Mouse (Mus musculus) layer of hippocampus, adult 11-12 months (tissue): ENCODE measurements around the gene Dync1li1.
"Not testable (repeated sequence)": the region's sequence is repeated elsewhere in the genome, so short reads cannot be mapped to it uniquely, and the experiment has no call there.

Experiments
- DNase-seq: peaks from one replicate; pipeline ENCODE4 v3.0.0; 2022; ENCODE audit warnings: low spot score

The Dync1li1 gene

GRCm38 (mm10) chr9:114688252-114688952 lies at the start of gene Dync1li1:
Gene Dync1li1 (plus strand): TSS chr9:114688790.
- peak; percentile 98 for DNase-seq

GRCm38 (mm10) chr9:114639186-114639748 lies 49.3 kb upstream of the Dync1li1 start:
- DNase-seq, result no peak

GRCm38 (mm10) chr9:114639839-114640646 lies 48.5 kb upstream of the Dync1li1 start, which contains the start of gene Cnot10:
Gene Cnot10 (minus strand): TSS chr9:114640184.
- peak; percentile 98 for DNase-seq

GRCm38 (mm10) chr9:114646556-114647505 lies 41.8 kb upstream of the Dync1li1 start:
- peak; percentile 73 for DNase-seq

GRCm38 (mm10) chr9:114647506-114648432 lies 40.8 kb upstream of the Dync1li1 start:
- no peak for DNase-seq

GRCm38 (mm10) chr9:114648472-114648871 lies 40.1 kb upstream of the Dync1li1 start:
- DNase-seq, result not testable (repeated sequence)

- DNase-seq, result no peak
These were observed 39.2 kb upstream of the Dync1li1 start for GRCm38 (mm10) chr9:114649371-114649770.

GRCm38 (mm10) chr9:114650938-114651634 lies 37.5 kb upstream of the Dync1li1 start:
- DNase-seq, result no peak

GRCm38 (mm10) chr9:114655356-114655755 lies 33.2 kb upstream of the Dync1li1 start:
- DNase-seq, result no peak

- DNase-seq, result no peak
These were observed 31.9 kb upstream of the Dync1li1 start for GRCm38 (mm10) chr9:114656701-114657100.

GRCm38 (mm10) chr9:114660506-114660905 lies 28.1 kb upstream of the Dync1li1 start:
- DNase-seq, result no peak

GRCm38 (mm10) chr9:114660983-114661382 lies 27.6 kb upstream of the Dync1li1 start:
- DNase-seq, result no peak

GRCm38 (mm10) chr9:114661991-114662390 lies 26.6 kb upstream of the Dync1li1 start:
- DNase-seq, result no peak

- no peak for DNase-seq
These were observed 24.8 kb upstream of the Dync1li1 start for GRCm38 (mm10) chr9:114663782-114664181.

GRCm38 (mm10) chr9:114666858-114667257 lies 21.7 kb upstream of the Dync1li1 start:
- no peak for DNase-seq

GRCm38 (mm10) chr9:114668047-114668446 lies 20.5 kb upstream of the Dync1li1 start:
- no peak for DNase-seq

GRCm38 (mm10) chr9:114669011-114669410 lies 19.6 kb upstream of the Dync1li1 start:
- DNase-seq, result no peak

- DNase-seq, result no peak
These were observed 16.6 kb upstream of the Dync1li1 start for GRCm38 (mm10) chr9:114671946-114672345.

GRCm38 (mm10) chr9:114672703-114673561 lies 15.7 kb upstream of the Dync1li1 start:
- no peak for DNase-seq
